Mouse (Mus musculus) hindbrain, embryonic 10.5 days (tissue): ENCODE measurements around the gene Otoa. TPM values are rescaled to one million over a fixed set of nuclear protein-coding genes. Genes with fewer than 3 reads are reported as not detected.

Experiments used
- DNase-seq: peaks from one replicate; pipeline ENCODE4 v3.0.0-alpha.2; 2017; ENCODE audit warnings: low spot score
- H3K27ac ChIP-seq: fragments of 300-500 bp; sonication (generic); 2 replicates; pipeline ENCODE4 v1.5.1; 2016; ENCODE audit warnings: mild to moderate bottlenecking, moderate library complexity
- H3K27me3 ChIP-seq: fragments of 300-500 bp; sonication (generic); 2 replicates; pipeline ENCODE4 v1.6.1; 2016; ENCODE audit warnings: mild to moderate bottlenecking; ENCODE audit not compliant: poor library complexity, insufficient read depth, severe bottlenecking
- H3K36me3 ChIP-seq: fragments of 300-500 bp; sonication (generic); 2 replicates; pipeline ENCODE4 v1.6.1; 2016; ENCODE audit warnings: mild to moderate bottlenecking, moderate library complexity
- H3K4me1 ChIP-seq: fragments of 300-500 bp; sonication (generic); replicated peaks from 2 replicates; pipeline ENCODE4 v1.6.1; 2016; ENCODE audit warnings: mild to moderate bottlenecking
- H3K4me3 ChIP-seq: fragments of 300-500 bp; sonication (generic); 2 replicates; pipeline ENCODE4 v1.5.1; 2016; ENCODE audit warnings: mild to moderate bottlenecking, moderate library complexity
- H3K9me3 ChIP-seq: fragments of 300-500 bp; sonication (generic); 2 replicates; pipeline ENCODE4 v1.6.1; 2016; ENCODE audit warnings: mild to moderate bottlenecking, moderate library complexity
- WGBS: fragments of 180-500 bp; shearing (Covaris S2); methylation state at CpG from one replicate; pipeline ENCODE4 v1.1.7; 2016; 5-methylcytosine and 5-hydroxymethylcytosine counted together
- polyA plus RNA-seq: library from polyadenylated mRNA; unstranded; fragments of >200 nt; fragmentation: Nextera tagmentation; extraction: Ambion mirVana; gene quantifications from 2 replicates; pipeline ENCODE4 v1.2.1, GENCODE M21; 2016

Gene Otoa
- polyA plus RNA-seq, 1 experiment from 2014 or later, result 0.10 TPM

GRCm38 (mm10) chr7:121088745-121089144 is 7.3 kb downstream of the Otoa start:
- DNase-seq, result no peak
- Histone ChIP-seq H3K36me3 (no peaks in the 10 kb centered on the region), H3K27me3 (no peaks in the 10 kb centered on the region), H3K4me3 (no peak overlapping the region), H3K9me3 (no peaks in the 10 kb centered on the region), H3K27ac (no peak overlapping the region), H3K4me1 (peaks cover 18% of the 10 kb centered on the region)
- WGBS, result 74% methylated on average over 5 of the region's 5 CpGs

- 95% methylated on average over 7 of the region's 7 CpGs for WGBS
- DNase-seq, result no peak
- Histone ChIP-seq H3K4me3 (no peak overlapping the region), H3K36me3 (no peaks in the 10 kb centered on the region), H3K27me3 (no peaks in the 10 kb centered on the region), H3K27ac (no peak overlapping the region), H3K9me3 (no peaks in the 10 kb centered on the region), H3K4me1 (peaks cover 8% of the 10 kb centered on the region; the same call in 1 of the 2 replicates)
Observed at GRCm38 (mm10) chr7:121090748-121091147, 9.3 kb downstream of the Otoa start.

GRCm38 (mm10) chr7:121093026-121093425 is 11.6 kb downstream of the Otoa start:
- Histone ChIP-seq H3K9me3 (no peaks in the 10 kb centered on the region), H3K4me3 (no peak overlapping the region), H3K27ac (no peak overlapping the region), H3K4me1 (no peaks in the 10 kb centered on the region), H3K36me3 (no peaks in the 10 kb centered on the region), H3K27me3 (no peaks in the 10 kb centered on the region)
- DNase-seq, result no peak
- WGBS, result 78% methylated on average over 4 of the region's 4 CpGs

- Histone ChIP-seq H3K36me3 (no peaks in the 10 kb centered on the region), H3K4me1 (0 out of 2 replicates have a peak, but pooled peaks cover 3% of the 10 kb centered on the region), H3K9me3 (no peaks in the 10 kb centered on the region), H3K4me3 (no peak overlapping the region), H3K27ac (no peak overlapping the region), H3K27me3 (no peaks in the 10 kb centered on the region)
- DNase-seq, result no peak
- WGBS, result 76% methylated on average over 10 of the region's 10 CpGs
Observed at GRCm38 (mm10) chr7:121098614-121099389, 17.4 kb downstream of the Otoa start.

GRCm38 (mm10) chr7:121107851-121108250 is 26.4 kb downstream of the Otoa start:
- Histone ChIP-seq H3K9me3 (no peaks in the 10 kb centered on the region), H3K4me3 (no peak overlapping the region), H3K27me3 (no peaks in the 10 kb centered on the region), H3K4me1 (no peaks in the 10 kb centered on the region), H3K27ac (no peak overlapping the region), H3K36me3 (no peaks in the 10 kb centered on the region)
- WGBS, result 59% methylated on average over 3 of the region's 3 CpGs
- no peak for DNase-seq

GRCm38 (mm10) chr7:121111321-121111720 is 29.9 kb downstream of the Otoa start:
- Histone ChIP-seq H3K27ac (no peak overlapping the region), H3K4me3 (no peak overlapping the region)
- WGBS, result 51% methylated on average over 3 of the region's 3 CpGs

GRCm38 (mm10) chr7:121111762-121112161 is 30.3 kb downstream of the Otoa start:
- Histone ChIP-seq H3K4me3 (no peak overlapping the region), H3K27me3 (no peaks in the 10 kb centered on the region), H3K9me3 (no peaks in the 10 kb centered on the region), H3K36me3 (no peaks in the 10 kb centered on the region), H3K27ac (no peak overlapping the region), H3K4me1 (no peaks in the 10 kb centered on the region)
- DNase-seq, result no peak
- WGBS, result 66% methylated on average over 3 of the region's 3 CpGs

More at GRCm38 (mm10) chr7:121111321-121111720, 29.9 kb downstream of the Otoa start:
- no peak for DNase-seq
- Histone ChIP-seq H3K27me3 (no peaks in the 10 kb centered on the region), H3K4me1 (no peaks in the 10 kb centered on the region), H3K36me3 (no peaks in the 10 kb centered on the region), H3K9me3 (no peaks in the 10 kb centered on the region)

GRCm38 (mm10) chr7:121120143-121120818 is 38.8 kb downstream of the Otoa start:
- H3K4me1 ChIP-seq, result no peaks in the 10 kb centered on the region
- H3K27me3 ChIP-seq, result no peaks in the 10 kb centered on the region
- WGBS, result 13% methylated on average over 10 of the region's 10 CpGs
- no peak overlapping the region for H3K4me3 ChIP-seq
- no peaks in the 10 kb centered on the region for H3K9me3 ChIP-seq
- DNase-seq, result peak; percentile 79
- H3K27ac ChIP-seq, result peak overlapping the region; percentile 54; the same call in 1 of the 2 replicates
- no peaks in the 10 kb centered on the region for H3K36me3 ChIP-seq

- Histone ChIP-seq H3K4me3 (no peak overlapping the region), H3K27me3 (no peaks in the 10 kb centered on the region), H3K36me3 (no peaks in the 10 kb centered on the region), H3K27ac (no peak overlapping the region), H3K9me3 (peaks cover 7% of the 10 kb centered on the region; the same call in 1 of the 2 replicates), H3K4me1 (no peaks in the 10 kb centered on the region)
- WGBS, result 90% methylated on average over 2 of the region's 2 CpGs
- DNase-seq, result no peak
Observed at GRCm38 (mm10) chr7:121130837-121131236, 49.4 kb downstream of the Otoa start.

GRCm38 (mm10) chr7:121141274-121141673 is 59.8 kb downstream of the Otoa start:
- no peak overlapping the region for H3K4me3 ChIP-seq
- H3K4me1 ChIP-seq, result peaks cover 12% of the 10 kb centered on the region
- 85% methylated on average over 5 of the region's 5 CpGs for WGBS
- H3K27me3 ChIP-seq, result no peaks in the 10 kb centered on the region
- no peaks in the 10 kb centered on the region for H3K36me3 ChIP-seq
- no peak for DNase-seq
- no peaks in the 10 kb centered on the region for H3K9me3 ChIP-seq
- no peak overlapping the region for H3K27ac ChIP-seq

GRCm38 (mm10) chr7:121150662-121151061 is 69.2 kb downstream of the Otoa start:
- H3K27ac ChIP-seq, result no peak overlapping the region
- WGBS, result 78% methylated on average over 5 of the region's 5 CpGs
- DNase-seq, result no peak

GRCm38 (mm10) chr7:121152186-121152585 is 70.7 kb downstream of the Otoa start:
- H3K27me3 ChIP-seq, result no peaks in the 10 kb centered on the region
- no peak overlapping the region for H3K4me3 ChIP-seq
- DNase-seq, result no peak
- no peaks in the 10 kb centered on the region for H3K9me3 ChIP-seq
- 95% methylated on average over 2 of the region's 2 CpGs for WGBS
- H3K27ac ChIP-seq, result no peak overlapping the region
- no peaks in the 10 kb centered on the region for H3K36me3 ChIP-seq
- H3K4me1 ChIP-seq, result no peaks in the 10 kb centered on the region

More at GRCm38 (mm10) chr7:121150662-121151061, 69.2 kb downstream of the Otoa start:
- Histone ChIP-seq H3K27me3 (no peaks in the 10 kb centered on the region), H3K4me3 (no peak overlapping the region), H3K9me3 (no peaks in the 10 kb centered on the region), H3K36me3 (no peaks in the 10 kb centered on the region), H3K4me1 (no peaks in the 10 kb centered on the region)

GRCm38 (mm10) chr7:121165616-121166015 is 84.2 kb downstream of the Otoa start:
- no peak overlapping the region for H3K27ac ChIP-seq
- H3K36me3 ChIP-seq, result no peaks in the 10 kb centered on the region
- no peak overlapping the region for H3K4me3 ChIP-seq
- WGBS, result 69% methylated on average over 1 of the region's 1 CpGs
- peaks cover 7% of the 10 kb centered on the region for H3K4me1 ChIP-seq
- DNase-seq, result no peak
- no peaks in the 10 kb centered on the region for H3K27me3 ChIP-seq
- H3K9me3 ChIP-seq, result no peaks in the 10 kb centered on the region
